ENCODE assay signal across 13 mouse cellular contexts in the genomic region with DNA sequence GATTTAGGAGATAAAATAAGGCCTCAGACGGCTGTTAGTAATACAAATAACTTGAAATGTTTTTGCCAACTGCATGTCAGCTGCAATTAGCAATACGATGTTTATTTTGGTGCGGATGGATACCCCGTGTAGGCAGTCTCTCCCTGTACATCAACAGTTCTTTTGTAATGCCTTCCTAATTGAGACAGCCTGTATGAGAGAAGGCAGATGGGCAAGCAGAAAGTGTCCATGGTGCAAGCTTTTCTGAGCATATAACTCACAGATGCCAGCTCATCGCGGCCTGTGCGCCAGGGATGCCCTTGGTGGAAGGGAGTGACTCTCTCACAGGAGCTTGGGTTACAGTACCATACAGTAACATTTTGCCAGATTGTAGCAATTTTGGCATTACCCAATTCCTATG.
DNase-seq lines count a peak whose midpoint lies in the region; ATAC-seq and TF ChIP-seq lines count a peak whose summit lies in the region.
"Had no signal": no experiment of that assay in that cellular context is flagged by ENCODE, and none has a peak within 500 bp of the region (broad histone marks: within the 10 kb centered on the region; RNA-seq: fewer than 3 reads in every experiment).

No protein-coding gene starts in this region.

- no peak for TF ChIP-seq CTCF in brain, embryonic 14.5 days (IDR thresholded peaks at IDR 0.05; ENCODE audit: borderline replicate concordance, extremely low read depth, insufficient read depth, insufficient read length)

- no peak for TF ChIP-seq POLR2A in brain, embryonic 14.5 days (IDR thresholded peaks at IDR 0.05; ENCODE audit: borderline replicate concordance, extremely low read depth, insufficient read depth, insufficient read length, poor library complexity, severe bottlenecking)

- no peak for ATAC-seq in activated CD4-positive, CD25-positive, alpha-beta regulatory T cell, adult 4 months

- DNase-seq in frontal cortex, postnatal 10 days (ENCODE audit: low spot score in 2 of 2), result peak; percentile 14 to 16
- DNase-seq in frontal cortex, adult 2 months (ENCODE audit: extremely low spot score in 1 of 2, low spot score in 1 of 2), result no peak
- peak; percentile 67 for DNase-seq in brain, embryonic 14.5 days (ENCODE audit: low read depth)
- peak; percentile 20 for DNase-seq in layer of hippocampus, adult 11-12 months (ENCODE audit: low spot score)
- DNase-seq in retina, embryonic 14.5 days (ENCODE audit: low spot score), result peak; percentile 28
- no peak for DNase-seq in spleen, adult 18-20 months
- DNase-seq: cerebellum, adult 9-10 months; heart, adult 18-20 months; kidney, adult 9 months; liver; lung, embryonic 14.5 days; thymus, adult 18-20 months had no signal

Comparison
In these comparisons a context has a peak if more than half of its experiments do, and no peak if none do; other contexts are left out.
1. DNase-seq: peak in frontal cortex, postnatal 10 days (2 of 2), brain, embryonic 14.5 days (single experiment), layer of hippocampus, adult 11-12 months (single experiment) and retina, embryonic 14.5 days (single experiment); none in frontal cortex, adult 2 months (0 of 2) and spleen, adult 18-20 months (0 of 2).